Mouse (Mus musculus): ENCODE measurements around the gene Cdc34.

- TF ChIP-seq CTCF (IDR thresholded peaks at IDR 0.05; ENCODE audit: low read depth), result peak; percentile 67
- TF ChIP-seq EP300 (IDR thresholded peaks at IDR 0.05; ENCODE audit: low read depth), result no peak
Observed at GRCm38 (mm10) chr10:79712029-79712428, 30.0 kb downstream of the Cdc34 start.
